Mouse (Mus musculus): ENCODE measurements around the gene Itgb2.

DNA sequence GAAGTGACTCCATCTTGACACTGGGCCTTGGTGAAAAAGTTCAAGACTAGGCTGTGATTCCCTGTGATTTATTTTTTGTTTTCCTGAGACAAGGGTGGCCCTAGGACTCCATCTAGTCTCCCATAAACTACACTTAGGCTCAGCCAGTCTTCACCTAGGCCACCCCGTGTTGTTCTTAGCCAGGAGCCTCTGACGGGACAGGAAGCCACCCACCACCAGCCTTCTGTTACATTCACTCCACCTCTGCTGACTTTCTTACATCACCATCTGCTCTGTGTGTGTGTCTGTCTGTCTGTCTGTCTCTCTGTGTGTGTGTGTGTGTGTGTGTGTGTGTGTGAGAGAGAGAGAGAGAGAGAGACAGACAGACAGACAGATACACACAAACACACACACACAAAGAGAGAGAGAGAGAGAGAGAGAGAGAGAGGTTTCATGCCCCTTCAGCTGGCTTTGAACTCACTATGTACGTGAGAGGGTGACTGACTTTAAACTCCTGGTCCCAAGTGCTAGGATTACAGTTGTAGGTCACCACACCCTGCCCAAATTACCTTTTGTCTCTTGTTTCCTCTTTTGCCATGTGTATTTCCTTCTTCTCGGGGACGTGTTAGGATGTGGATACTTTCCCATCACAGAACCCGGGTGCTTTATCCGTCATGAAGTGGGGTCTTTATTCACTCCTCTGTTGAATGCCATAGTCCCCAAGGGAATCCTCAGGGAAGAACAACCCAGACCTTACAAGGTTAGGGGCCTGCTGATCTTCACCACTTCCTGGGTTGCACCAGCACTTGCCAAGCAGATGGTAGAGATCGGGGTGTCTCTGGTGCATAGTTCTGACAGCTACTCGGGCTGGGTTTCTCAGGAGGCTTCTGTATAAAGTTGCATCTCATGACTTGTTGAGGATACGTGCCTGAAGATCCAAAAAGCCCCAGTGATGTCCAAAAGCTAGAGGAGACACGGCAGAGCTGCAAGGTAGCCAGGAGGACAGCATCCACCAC is 7.5 kb downstream of the Itgb2 start:
- TF ChIP-seq CTCF (IDR thresholded peaks at IDR 0.05; ENCODE audit: low read depth) (no peak), EP300 (optimal IDR thresholded peaks at IDR 0.05) (no peak)
